Mouse (Mus musculus) liver, embryonic 14.5 days (tissue): ENCODE measurements around the gene Tmem205.

Experiments used
- CTCF ChIP-seq: IDR thresholded peaks from 2 replicates; pipeline ENCODE4 v1.5.1; 2016; ENCODE audit warnings: antibody characterized with exemption, low read depth, control low read depth
- EP300 ChIP-seq: IDR thresholded peaks from 2 replicates; pipeline ENCODE4 v1.6.1; 2016; ENCODE audit warnings: antibody characterized with exemption, low read depth

GRCm38 (mm10) chr9:21932445-21933137, 5.2 kb upstream of the Tmem205 start:
- TF ChIP-seq CTCF: no peak
- no peak for TF ChIP-seq EP300
